17 mouse cellular contexts compared by ENCODE assay signal in genomic region chr1:126491412-126491811, GRCm38 (mm10).
DNase-seq lines count a peak whose midpoint lies in the region; ATAC-seq lines count a peak whose summit lies in the region.
"Had no signal": no experiment of that assay in that cellular context is flagged by ENCODE, and none has a peak within 500 bp of the region (broad histone marks: within the 10 kb centered on the region; RNA-seq: fewer than 3 reads in every experiment).

No protein-coding gene starts in this region.

- 77% methylated on average over 5 of the region's 5 CpGs for WGBS in limb, embryonic 12.5 days
- WGBS in limb, embryonic 10.5 days: 83% methylated on average over 5 of the region's 5 CpGs
- whole genome bisulfite sequencing in forebrain, embryonic 12.5 days: 80% methylated on average over 5 of the region's 5 CpGs
- WGBS in hindbrain, embryonic 14.5 days: 63% methylated on average over 5 of the region's 5 CpGs
- 56% methylated on average over 5 of the region's 5 CpGs for WGBS in midbrain, embryonic 15.5 days

- peaks cover 11% of the 10 kb centered on the region; the same call in 1 of the 2 replicates for H3K4me1 ChIP-seq in limb, embryonic 12.5 days (replicated peaks)
- peaks cover 11% of the 10 kb centered on the region for H3K4me1 ChIP-seq in limb, embryonic 10.5 days
- peaks cover 30% of the 10 kb centered on the region for H3K4me1 ChIP-seq in forebrain, embryonic 12.5 days
- peaks cover 35% of the 10 kb centered on the region; the same call in 1 of the 2 replicates for H3K4me1 ChIP-seq in hindbrain, embryonic 14.5 days (replicated peaks; ENCODE audit: control insufficient read depth, insufficient read depth, low read length)
- H3K4me1 ChIP-seq in midbrain, embryonic 15.5 days: peaks cover 33% of the 10 kb centered on the region
- H3K4me1 ChIP-seq: liver, embryonic 13.5 days had no signal

- no peak overlapping the region for H3K4me3 ChIP-seq in limb, embryonic 12.5 days (replicated peaks)
- no peak overlapping the region for H3K4me3 ChIP-seq in limb, embryonic 10.5 days
- H3K4me3 ChIP-seq in forebrain, embryonic 12.5 days (replicated peaks): no peak overlapping the region
- H3K4me3 ChIP-seq in hindbrain, embryonic 14.5 days (replicated peaks; ENCODE audit: low read length): peak overlapping the region; percentile 56
- H3K4me3 ChIP-seq in midbrain, embryonic 15.5 days: peak overlapping the region; percentile 55; the same call in 1 of the 2 replicates
- H3K4me3 ChIP-seq: liver, embryonic 13.5 days had no signal

- no peak overlapping the region for H3K9ac ChIP-seq in limb, embryonic 12.5 days (replicated peaks)
- H3K9ac ChIP-seq in forebrain, embryonic 12.5 days: no peak overlapping the region
- peak overlapping the region; percentile 79; the same call in 1 of the 2 replicates for H3K9ac ChIP-seq in hindbrain, embryonic 14.5 days
- H3K9ac ChIP-seq in midbrain, embryonic 15.5 days: 0 out of 2 replicates have a peak overlapping the region, but pooled peaks have one; percentile 2
- H3K9ac ChIP-seq: embryonic facial prominence, embryonic 15.5 days; liver, embryonic 13.5 days had no signal

- H3K9me3 ChIP-seq in limb, embryonic 12.5 days: no peaks in the 10 kb centered on the region
- no peaks in the 10 kb centered on the region for H3K9me3 ChIP-seq in limb, embryonic 10.5 days (replicated peaks)
- H3K9me3 ChIP-seq in forebrain, embryonic 12.5 days: no peaks in the 10 kb centered on the region
- no peaks in the 10 kb centered on the region for H3K9me3 ChIP-seq in hindbrain, embryonic 14.5 days (ENCODE audit: control insufficient read depth, low read length)
- no peaks in the 10 kb centered on the region for H3K9me3 ChIP-seq in midbrain, embryonic 15.5 days
- H3K9me3 ChIP-seq: embryonic facial prominence, embryonic 15.5 days; liver, embryonic 13.5 days had no signal

- DNase-seq in limb, embryonic 10.5 days (ENCODE audit: low spot score): no peak
- DNase-seq in hindbrain, embryonic 14.5 days (ENCODE audit: low spot score): no peak
- no peak for DNase-seq in natural killer cell, adult 2 months (ENCODE audit: low spot score in 2 of 2)
- no peak for DNase-seq in adrenal gland, adult 18-20 months (ENCODE audit: low spot score in 2 of 2)
- DNase-seq in spleen, adult 18-20 months: no peak
- DNase-seq: adrenal gland, postnatal 10 days; heart, adult 18-20 months; heart, postnatal 14 days; kidney, postnatal 25 days; liver, embryonic 13.5 days; right cerebral cortex, postnatal 4 days; thymus, postnatal 14 days had no signal

- ATAC-seq in limb, embryonic 12.5 days (ENCODE audit: insufficient number of reproducible peaks, insufficient read depth, low FRiP score, low TSS enrichment, low read depth): no peak
- ATAC-seq in forebrain, embryonic 12.5 days (ENCODE audit: low FRiP score): no peak
- peak; percentile 22; the same call in 1 of the 2 replicates for ATAC-seq in hindbrain, embryonic 14.5 days (ENCODE audit: low FRiP score)
- peak; percentile 28; the same call in 1 of the 2 replicates for ATAC-seq in midbrain, embryonic 15.5 days (replicated peaks)

- 0 out of 2 replicates have a peak, but pooled peaks cover 4% of the 10 kb centered on the region for H3K27me3 ChIP-seq in limb, embryonic 12.5 days
- H3K27me3 ChIP-seq in limb, embryonic 10.5 days (ENCODE audit: low read depth, poor library complexity, severe bottlenecking): peaks cover 21% of the 10 kb centered on the region
- H3K27me3 ChIP-seq in forebrain, embryonic 12.5 days: peaks cover 9% of the 10 kb centered on the region
- no peaks in the 10 kb centered on the region for H3K27me3 ChIP-seq in hindbrain, embryonic 14.5 days (ENCODE audit: control insufficient read depth, insufficient read depth, low read length)
- no peaks in the 10 kb centered on the region for H3K27me3 ChIP-seq in midbrain, embryonic 15.5 days (replicated peaks)

- no peak overlapping the region for H3K27ac ChIP-seq in limb, embryonic 12.5 days
- no peak overlapping the region for H3K27ac ChIP-seq in limb, embryonic 10.5 days
- H3K27ac ChIP-seq in forebrain, embryonic 12.5 days: no peak overlapping the region
- H3K27ac ChIP-seq in hindbrain, embryonic 14.5 days: 0 out of 2 replicates have a peak overlapping the region, but pooled peaks have one; percentile 10
- H3K27ac ChIP-seq in midbrain, embryonic 15.5 days: no peak overlapping the region
- H3K27ac ChIP-seq: embryonic facial prominence, embryonic 15.5 days; liver, embryonic 13.5 days had no signal

- no peaks in the 10 kb centered on the region for H3K36me3 ChIP-seq in limb, embryonic 12.5 days
- H3K36me3 ChIP-seq in limb, embryonic 10.5 days: no peaks in the 10 kb centered on the region
- H3K36me3 ChIP-seq in forebrain, embryonic 12.5 days (replicated peaks): no peaks in the 10 kb centered on the region
- no peaks in the 10 kb centered on the region for H3K36me3 ChIP-seq in hindbrain, embryonic 14.5 days (replicated peaks; ENCODE audit: control insufficient read depth, insufficient read depth)
- no peaks in the 10 kb centered on the region for H3K36me3 ChIP-seq in midbrain, embryonic 15.5 days (replicated peaks)
- H3K36me3 ChIP-seq: embryonic facial prominence, embryonic 15.5 days; G1E; liver, embryonic 13.5 days had no signal

- 0 out of 2 replicates have a peak overlapping the region, but pooled peaks have one; percentile 83 for H3K4me2 ChIP-seq in limb, embryonic 12.5 days
- H3K4me2 ChIP-seq in forebrain, embryonic 12.5 days: peak overlapping the region; percentile 83
- H3K4me2 ChIP-seq in hindbrain, embryonic 14.5 days (replicated peaks): peak overlapping the region; percentile 93
- peak overlapping the region; percentile 95 for H3K4me2 ChIP-seq in midbrain, embryonic 15.5 days

Comparison
In these comparisons a context has a peak if more than half of its experiments do, and no peak if none do; other contexts are left out.
1. ATAC-seq: peak in hindbrain, embryonic 14.5 days (single experiment) and midbrain, embryonic 15.5 days (single experiment); none in limb, embryonic 12.5 days (single experiment) and forebrain, embryonic 12.5 days (single experiment).
2. H3K4me3 ChIP-seq: peak in hindbrain, embryonic 14.5 days (single experiment) and midbrain, embryonic 15.5 days (single experiment); none in limb, embryonic 12.5 days (single experiment), limb, embryonic 10.5 days (single experiment) and forebrain, embryonic 12.5 days (single experiment).
3. H3K9ac ChIP-seq: peak in hindbrain, embryonic 14.5 days (single experiment) and midbrain, embryonic 15.5 days (single experiment); none in limb, embryonic 12.5 days (single experiment) and forebrain, embryonic 12.5 days (single experiment).
4. Peak in every context shown above with its lines, with median percentiles within 50 percentile points of each other: H3K4me2 ChIP-seq.